Mouse (Mus musculus) CD4-positive, CD25-positive, alpha-beta regulatory T cell, adult 4 months (primary cell): Measurements from ENCODE around the gene Slx1b. TPM values are rescaled to one million over a fixed set of nuclear protein-coding genes. Genes with fewer than 3 reads are reported as not detected.

Experiments used
- ATAC-seq: one replicate; pipeline ENCODE4 v1.8.0; 2017
- polyA plus RNA-seq, 2 experiments: library from polyadenylated mRNA; unstranded; fragments of 100-300 nt; shearing (Covaris generic); gene quantifications; one replicate each; pipeline ENCODE4 v1.2.1; 2017

Gene Slx1b
- polyA plus RNA-seq, 2 experiments from 2014 or later = 10.6 to 21.4 TPM

GRCm38 (mm10) chr7:126672111-126672510 lies 23.5 kb downstream of the Slx1b start:
- ATAC-seq = no peak

- no peak for ATAC-seq
Measured at GRCm38 (mm10) chr7:126670152-126670551, 25.4 kb downstream of the Slx1b start.

GRCm38 (mm10) chr7:126668452-126668851 lies 27.1 kb downstream of the Slx1b start:
- ATAC-seq = no peak

- ATAC-seq = no peak
Measured at GRCm38 (mm10) chr7:126667495-126668090, 28.0 kb downstream of the Slx1b start.

- ATAC-seq = no peak
Measured at GRCm38 (mm10) chr7:126665269-126665668, 30.3 kb downstream of the Slx1b start.

GRCm38 (mm10) chr7:126663646-126664045 lies 31.9 kb downstream of the Slx1b start:
- no peak for ATAC-seq

GRCm38 (mm10) chr7:126659771-126660170 lies 35.8 kb downstream of the Slx1b start:
- no peak for ATAC-seq

GRCm38 (mm10) chr7:126657522-126657921 lies 38.1 kb downstream of the Slx1b start:
- ATAC-seq = no peak

- peak; percentile 92 for ATAC-seq
Measured at GRCm38 (mm10) chr7:126655695-126656094, 39.9 kb downstream of the Slx1b start.

- ATAC-seq = no peak
Measured at GRCm38 (mm10) chr7:126653991-126654390, 41.6 kb downstream of the Slx1b start.

GRCm38 (mm10) chr7:126650852-126651251 lies 44.7 kb downstream of the Slx1b start:
- no peak for ATAC-seq

- peak; percentile 94 for ATAC-seq
Measured at GRCm38 (mm10) chr7:126649231-126650051, 46.1 kb downstream of the Slx1b start, which contains the start of gene Sgf29. Sgf29 (plus strand) TSS chr7:126649309.

- ATAC-seq = no peak
Measured at GRCm38 (mm10) chr7:126648486-126648885, 47.1 kb downstream of the Slx1b start.

GRCm38 (mm10) chr7:126645708-126646107 lies 49.9 kb downstream of the Slx1b start:
- no peak for ATAC-seq

GRCm38 (mm10) chr7:126644914-126645313 lies 50.7 kb downstream of the Slx1b start:
- no peak for ATAC-seq

- ATAC-seq = no peak
Measured at GRCm38 (mm10) chr7:126644345-126644744, 51.2 kb downstream of the Slx1b start.

- peak; percentile 77 for ATAC-seq
Measured at GRCm38 (mm10) chr7:126643244-126643617, 52.4 kb downstream of the Slx1b start.

GRCm38 (mm10) chr7:126642545-126643243 lies 52.9 kb downstream of the Slx1b start:
- ATAC-seq = peak; percentile 29

Other genes with a start within 250 kb of the Slx1b start
- gene Atp2a1, start 232.7 kb downstream of the Slx1b start, polyA plus RNA-seq = under 1 TPM; 0.18 to 0.38 TPM
- 10 to 100 TPM; 11.5 to 13.1 TPM for gene Sh2b1, start 220.4 kb downstream of the Slx1b start, polyA plus RNA-seq
- gene Tufm, start 208.4 kb downstream of the Slx1b start, polyA plus RNA-seq = 10 to 100 TPM; 79.8 to 89.2 TPM
- gene Atxn2l, start 192.3 kb downstream of the Slx1b start, polyA plus RNA-seq = 10 to 100 TPM; 15.6 to 17.4 TPM
- 100 to 1,000 TPM; 228 to 250 TPM for gene Eif3c, start 129.4 kb downstream of the Slx1b start, polyA plus RNA-seq
- 1 to 10 TPM in 1 of 2 experiments, under 1 TPM in 1; 0.36 to 1.5 TPM for gene Apobr, start 110.8 kb downstream of the Slx1b start, polyA plus RNA-seq
- 100 to 1,000 TPM in 1 of 2 experiments, 10 to 100 TPM in 1; 79.9 to 150 TPM for gene Cln3, start 110.0 kb downstream of the Slx1b start, polyA plus RNA-seq
- not detected for gene Il27, start 100.8 kb downstream of the Slx1b start, polyA plus RNA-seq
- under 1 TPM in 1 of 2 experiments, not detected in 1; 0.42 TPM for gene Nupr1, start 64.9 kb downstream of the Slx1b start, polyA plus RNA-seq
- gene Sgf29, start 46.5 kb downstream of the Slx1b start, polyA plus RNA-seq = 100 to 1,000 TPM in 1 of 2 experiments, 10 to 100 TPM in 1; 93.1 to 113 TPM
- gene Sult1a1, start 19.4 kb downstream of the Slx1b start, polyA plus RNA-seq = 1 to 10 TPM in 1 of 2 experiments, under 1 TPM in 1; 0.82 to 1.3 TPM
- 100 to 1,000 TPM in 1 of 2 experiments, 10 to 100 TPM in 1; 82.6 to 175 TPM for gene Bola2, start 383 bp downstream of the Slx1b start, polyA plus RNA-seq
- 1,000 to 10,000 TPM; 2,251 to 2,782 TPM for gene Coro1a, start 12.0 kb upstream of the Slx1b start, polyA plus RNA-seq
- gene Mapk3, start 63.8 kb upstream of the Slx1b start, polyA plus RNA-seq = 10 to 100 TPM; 16.9 to 17.8 TPM
- 10 to 100 TPM; 13.9 to 17.4 TPM for gene Gdpd3, start 70.5 kb upstream of the Slx1b start, polyA plus RNA-seq
- gene Ypel3, start 81.2 kb upstream of the Slx1b start, polyA plus RNA-seq = 10 to 100 TPM; 58.4 to 83.8 TPM
- gene Tbx6, start 85.7 kb upstream of the Slx1b start, polyA plus RNA-seq = 1 to 10 TPM; 5.9 to 7.5 TPM
- 100 to 1,000 TPM; 139 to 140 TPM for gene Ppp4c, start 96.7 kb upstream of the Slx1b start, polyA plus RNA-seq
- not detected for gene Fam57b, start 101.9 kb upstream of the Slx1b start, polyA plus RNA-seq
- not detected for gene 4930451I11Rik, start 135.9 kb upstream of the Slx1b start, polyA plus RNA-seq
- not detected for gene Doc2a, start 151.6 kb upstream of the Slx1b start, polyA plus RNA-seq
- 10 to 100 TPM; 12.7 to 20.6 TPM for gene Hirip3, start 166.2 kb upstream of the Slx1b start, polyA plus RNA-seq
- gene Ino80e, start 166.6 kb upstream of the Slx1b start, polyA plus RNA-seq = 10 to 100 TPM; 53.9 to 55.7 TPM
- gene Taok2, start 188.9 kb upstream of the Slx1b start, polyA plus RNA-seq = 10 to 100 TPM; 15.3 to 15.6 TPM
- 10 to 100 TPM; 40.2 to 53.2 TPM for gene Tmem219, start 227.1 kb upstream of the Slx1b start, polyA plus RNA-seq
- gene Kctd13, start 233.1 kb upstream of the Slx1b start, polyA plus RNA-seq = 1 to 10 TPM; 5.5 to 8.9 TPM